Mouse (Mus musculus): ENCODE results near the gene Wdr49.

Wdr49 gene

DNA sequence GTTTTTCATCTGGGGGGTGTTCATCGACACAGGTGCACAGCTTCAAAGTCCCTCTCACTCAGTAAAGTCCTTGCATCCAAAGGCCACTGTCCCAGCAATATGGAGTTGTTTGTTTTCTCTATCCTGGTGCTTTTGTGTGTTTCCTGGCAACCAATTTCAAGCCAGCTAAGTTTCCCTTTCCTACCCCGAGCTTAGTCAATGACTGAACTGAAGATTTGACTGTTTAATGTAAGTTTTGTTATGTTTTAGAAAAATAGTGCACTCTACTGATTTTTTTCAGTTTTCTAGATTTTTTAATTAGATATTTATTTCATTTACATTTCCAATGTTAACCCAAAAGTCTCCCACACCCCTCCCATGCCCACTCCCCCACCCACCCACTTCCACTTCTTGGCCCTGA is at the start of gene Wdr49:
Gene Wdr49, minus strand, starts transcription at position 101 of the 400 bp plus-strand sequence.
- DNase-seq (ENCODE audit: low spot score): no peak

DNA sequence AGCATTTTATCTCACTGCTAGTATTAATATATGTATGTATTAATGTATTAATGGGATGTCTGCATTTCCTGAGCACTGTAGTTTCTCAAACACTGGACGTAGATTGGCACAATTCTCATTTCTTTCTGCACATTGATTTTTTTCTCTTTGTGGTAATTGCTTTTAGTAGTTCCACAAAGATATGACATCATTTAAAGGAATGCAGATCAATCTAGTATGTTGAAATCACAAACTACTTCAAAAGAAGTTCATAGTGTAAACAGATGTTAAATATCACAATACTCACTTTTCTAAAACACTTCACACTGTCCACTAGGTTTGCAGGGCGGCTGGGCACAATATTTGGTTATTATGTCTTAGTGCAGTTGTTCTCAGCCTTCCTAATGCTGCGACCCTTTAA is 49.1 kb upstream of the Wdr49 start:
- DNase-seq (ENCODE audit: low spot score): no peak

DNA sequence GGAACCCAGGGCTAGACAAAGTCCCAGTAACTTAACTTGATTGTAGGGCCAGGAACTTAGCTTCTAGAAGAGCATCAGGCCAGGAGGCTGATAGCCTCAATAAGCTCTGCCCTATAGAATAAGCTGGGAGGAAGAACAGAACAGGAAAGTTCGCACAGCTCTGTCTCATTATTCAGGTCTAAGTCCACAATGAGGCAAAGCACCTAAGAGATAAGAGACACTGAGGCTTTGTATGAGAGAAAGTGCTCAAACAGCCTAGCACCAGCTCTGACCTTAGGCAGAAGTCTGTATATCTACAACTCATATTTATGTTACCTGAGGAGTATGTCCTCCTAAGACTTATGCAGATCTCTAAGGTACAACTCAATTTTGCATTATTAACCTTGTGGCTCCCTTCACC is 40.6 kb upstream of the Wdr49 start:
- DNase-seq (ENCODE audit: low spot score): no peak

DNA sequence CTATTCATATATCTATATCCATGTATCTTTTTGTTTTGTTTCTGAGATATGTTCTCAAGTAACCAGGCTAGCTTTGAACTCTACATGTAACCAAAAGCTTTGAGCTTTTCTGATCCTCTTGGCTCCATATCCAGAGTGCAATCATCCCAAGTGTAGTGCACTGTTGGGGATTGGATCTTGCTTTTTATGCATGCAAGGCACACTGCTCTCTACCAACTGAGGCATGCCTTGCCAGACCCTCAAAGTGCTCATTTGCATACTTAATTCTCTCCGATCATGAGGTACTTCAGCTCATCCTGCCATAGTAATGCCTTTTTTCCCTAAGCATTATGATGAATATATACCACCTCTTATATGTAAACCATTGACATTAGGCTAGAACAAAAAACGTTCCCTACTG is 39.4 kb upstream of the Wdr49 start:
- no peak for DNase-seq (ENCODE audit: low spot score)

DNA sequence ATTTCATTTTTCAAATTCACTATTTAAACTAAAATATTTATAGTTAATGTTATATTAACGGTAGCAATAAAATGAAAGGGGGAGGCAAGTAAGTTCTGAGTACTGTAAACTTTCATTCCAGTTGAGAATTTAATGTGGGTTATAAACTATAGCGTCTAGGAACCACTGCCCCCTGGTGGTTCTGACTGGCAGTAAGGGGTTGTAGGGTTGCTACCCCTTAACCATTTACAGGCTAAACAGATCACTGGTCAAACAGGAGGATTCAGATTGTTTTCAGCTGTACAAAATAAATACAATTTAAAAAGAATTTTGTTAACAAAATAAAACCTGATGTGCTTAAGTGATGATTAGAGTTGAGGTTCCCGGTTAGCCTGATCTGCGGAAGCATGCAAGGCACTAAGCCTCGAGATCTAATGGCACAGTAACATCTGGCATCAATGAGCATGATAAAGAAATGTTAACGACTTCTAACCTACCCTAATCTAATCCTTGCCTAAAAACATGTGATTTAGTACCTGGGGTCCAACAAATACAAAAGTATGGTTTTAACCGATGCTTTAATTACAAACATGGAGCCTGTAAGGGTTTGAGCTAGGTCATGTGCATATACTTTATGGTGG is 35.8 kb upstream of the Wdr49 start:
- DNase-seq (ENCODE audit: low spot score): no peak

DNA sequence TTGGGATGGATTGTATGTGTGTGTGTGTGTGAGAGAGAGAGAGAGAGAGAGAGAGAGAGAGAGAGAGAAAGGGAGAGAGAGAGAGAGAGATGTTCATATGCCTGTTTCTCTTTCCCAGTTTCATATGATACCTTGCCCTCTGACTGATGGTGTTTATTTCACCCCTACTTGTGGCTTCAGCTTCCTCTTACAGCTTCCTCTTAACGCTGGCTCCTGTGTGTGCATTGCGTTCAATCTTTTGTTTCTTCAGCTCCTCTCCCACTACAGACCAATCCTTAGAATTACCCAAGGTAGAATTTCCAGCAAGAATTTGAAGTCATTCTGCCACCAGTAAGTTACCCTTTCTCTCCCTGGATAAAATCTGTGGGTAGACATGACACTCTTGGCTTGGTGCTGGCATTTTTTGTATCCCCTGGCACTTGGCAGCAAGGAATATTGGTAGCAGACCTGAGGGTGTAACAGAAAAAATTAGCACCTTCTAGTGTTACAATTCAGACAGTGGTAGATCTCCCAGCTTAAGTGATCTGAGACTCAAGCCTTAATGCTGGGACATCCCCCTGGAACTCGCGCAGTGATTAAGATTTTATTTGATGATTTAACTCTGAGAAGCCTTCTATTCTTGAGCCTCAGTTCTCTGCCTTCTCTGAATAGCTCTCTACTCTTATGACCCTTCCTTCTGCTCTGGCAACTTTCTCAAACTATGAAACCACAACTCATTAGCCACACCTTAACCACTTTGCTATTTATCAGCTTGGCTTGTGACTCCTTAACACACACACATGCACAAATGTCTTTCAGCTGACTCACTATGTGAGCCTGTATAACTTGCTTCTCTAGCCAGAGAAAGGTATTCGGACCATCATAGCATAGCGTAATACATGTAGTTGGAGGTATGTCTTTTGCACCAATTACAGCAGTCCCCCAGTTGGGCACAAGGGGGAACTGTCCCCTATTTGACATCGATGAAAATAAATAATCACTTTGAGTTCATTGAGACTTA is 17.3 kb upstream of the Wdr49 start:
- DNase-seq (ENCODE audit: low spot score): no peak

DNA sequence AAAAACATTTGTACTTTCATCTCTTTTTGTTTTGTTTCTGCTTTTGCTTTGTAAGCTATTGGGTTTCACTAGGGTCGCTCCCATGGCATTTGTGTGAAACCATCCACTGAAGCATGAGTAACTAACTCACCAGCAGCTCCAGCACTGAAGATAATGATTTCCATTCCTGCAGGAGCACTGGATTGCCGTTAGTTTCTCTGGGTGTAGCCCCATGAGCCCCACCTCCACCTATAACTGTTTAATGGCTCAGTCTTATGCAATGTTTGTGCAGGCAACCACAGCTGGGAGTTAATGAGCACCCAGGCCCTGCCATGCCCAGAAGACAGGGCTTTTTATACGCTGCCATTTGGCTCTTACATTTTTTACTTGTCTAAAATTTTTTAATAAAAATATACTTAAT is 11.0 kb upstream of the Wdr49 start:
- DNase-seq (ENCODE audit: low spot score): peak; percentile 43

DNA sequence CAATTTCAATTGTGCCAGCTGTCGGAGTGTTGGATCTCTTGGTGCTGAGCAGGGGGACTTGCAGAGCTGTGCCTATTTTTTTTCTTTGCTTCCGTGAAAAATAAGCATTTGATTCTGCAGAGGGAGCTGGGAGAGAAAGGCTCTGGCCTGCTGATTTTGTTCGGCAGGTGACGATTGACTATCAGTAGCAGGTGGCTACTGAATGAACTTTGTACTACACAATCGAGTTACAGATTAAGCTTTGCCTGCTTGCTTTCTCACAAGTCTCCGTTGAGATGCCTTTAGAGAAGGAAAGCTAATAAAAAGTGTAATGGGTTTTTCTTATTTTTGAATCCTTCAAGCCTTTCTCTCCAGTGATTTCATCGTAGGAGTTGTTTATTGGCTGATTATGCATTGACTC is 6.8 kb downstream of the Wdr49 start:
- no peak for DNase-seq (ENCODE audit: low spot score)

DNA sequence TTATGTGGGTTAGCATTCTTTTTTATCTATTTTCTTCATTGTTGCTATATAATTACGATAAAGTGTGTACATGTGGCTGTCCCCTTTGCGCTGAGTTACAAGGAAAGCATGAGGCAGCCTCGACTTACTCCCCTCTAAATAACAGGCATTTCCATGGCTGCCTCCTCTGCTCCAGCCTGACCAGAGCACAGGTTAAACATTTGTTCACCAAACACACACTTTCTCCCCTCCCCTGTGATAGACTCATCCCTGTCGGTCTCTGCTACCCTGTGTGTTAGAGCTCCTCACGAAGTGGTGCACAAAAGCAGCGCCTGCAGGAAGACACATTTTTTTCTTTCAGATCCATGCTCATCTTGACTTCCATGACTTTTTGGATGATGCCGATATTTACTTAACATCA is 7.3 kb downstream of the Wdr49 start:
- DNase-seq (ENCODE audit: low spot score): peak; percentile 33

DNA sequence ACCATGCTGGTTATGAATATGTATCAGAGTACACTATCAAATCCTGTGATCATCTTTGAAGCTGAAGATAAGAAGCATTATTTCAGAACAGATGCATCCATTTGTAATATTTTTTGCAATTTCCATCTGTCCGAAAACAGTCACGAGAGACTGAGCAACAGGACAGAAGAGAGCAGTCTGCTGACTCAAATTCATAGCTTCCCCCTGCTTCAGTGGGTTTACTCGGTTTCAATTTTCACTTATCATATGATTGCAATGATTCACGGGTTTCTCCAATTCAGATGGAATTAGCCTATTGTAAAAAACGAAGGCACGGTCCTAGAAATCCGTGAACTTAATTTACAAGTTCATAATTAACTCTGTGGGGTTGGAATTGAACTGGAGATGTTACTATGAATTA is 13.8 kb downstream of the Wdr49 start:
- DNase-seq (ENCODE audit: low spot score): no peak

DNA sequence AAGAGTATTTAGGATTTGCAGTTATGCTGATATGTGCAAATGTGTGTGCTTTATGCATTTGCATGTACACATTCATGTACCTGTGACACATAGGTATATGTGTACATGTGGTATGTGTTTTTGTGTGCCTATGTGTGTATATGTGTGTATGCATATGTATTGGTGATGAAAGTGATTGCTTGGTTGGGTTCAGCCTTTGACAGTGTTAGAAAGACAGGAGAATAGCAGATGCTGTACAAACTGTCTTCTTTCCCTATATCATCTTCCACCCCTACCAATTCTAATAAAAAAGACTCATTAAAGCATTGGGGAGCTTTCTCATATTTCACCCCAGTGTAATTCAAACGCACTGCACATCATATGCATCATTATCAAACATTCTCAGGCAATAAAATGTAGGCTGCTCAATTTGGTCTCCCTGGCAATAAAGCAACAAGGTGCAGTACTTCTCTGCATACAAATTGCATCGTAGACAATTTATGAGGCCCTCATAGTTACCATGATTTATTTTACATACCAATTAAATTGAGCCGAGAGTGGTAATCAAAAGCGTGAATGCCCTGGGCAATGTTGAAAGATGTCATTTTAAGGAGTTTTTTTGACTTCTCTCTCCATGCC is 51.3 kb downstream of the Wdr49 start:
- DNase-seq (ENCODE audit: low spot score): no peak

DNA sequence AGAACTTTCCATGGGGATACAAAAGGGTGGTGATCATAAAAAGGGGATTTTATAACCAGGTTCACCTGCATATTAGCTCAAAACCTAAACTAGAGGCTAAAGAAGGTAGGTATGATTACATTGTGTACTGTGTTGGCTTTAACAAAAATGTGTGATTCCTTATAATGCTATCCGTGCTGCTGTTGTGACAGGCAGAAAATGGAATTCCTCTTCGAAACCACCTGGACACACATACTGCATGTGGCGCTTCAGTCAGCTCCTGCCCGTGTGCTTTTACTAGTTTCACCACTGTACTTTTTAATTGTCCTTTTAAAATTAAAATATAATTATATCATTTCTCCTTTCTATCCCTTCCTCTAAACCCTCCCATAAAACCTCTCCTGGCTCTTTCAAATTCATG is 86.0 kb downstream of the Wdr49 start:
- no peak for DNase-seq (ENCODE audit: low spot score)

DNA sequence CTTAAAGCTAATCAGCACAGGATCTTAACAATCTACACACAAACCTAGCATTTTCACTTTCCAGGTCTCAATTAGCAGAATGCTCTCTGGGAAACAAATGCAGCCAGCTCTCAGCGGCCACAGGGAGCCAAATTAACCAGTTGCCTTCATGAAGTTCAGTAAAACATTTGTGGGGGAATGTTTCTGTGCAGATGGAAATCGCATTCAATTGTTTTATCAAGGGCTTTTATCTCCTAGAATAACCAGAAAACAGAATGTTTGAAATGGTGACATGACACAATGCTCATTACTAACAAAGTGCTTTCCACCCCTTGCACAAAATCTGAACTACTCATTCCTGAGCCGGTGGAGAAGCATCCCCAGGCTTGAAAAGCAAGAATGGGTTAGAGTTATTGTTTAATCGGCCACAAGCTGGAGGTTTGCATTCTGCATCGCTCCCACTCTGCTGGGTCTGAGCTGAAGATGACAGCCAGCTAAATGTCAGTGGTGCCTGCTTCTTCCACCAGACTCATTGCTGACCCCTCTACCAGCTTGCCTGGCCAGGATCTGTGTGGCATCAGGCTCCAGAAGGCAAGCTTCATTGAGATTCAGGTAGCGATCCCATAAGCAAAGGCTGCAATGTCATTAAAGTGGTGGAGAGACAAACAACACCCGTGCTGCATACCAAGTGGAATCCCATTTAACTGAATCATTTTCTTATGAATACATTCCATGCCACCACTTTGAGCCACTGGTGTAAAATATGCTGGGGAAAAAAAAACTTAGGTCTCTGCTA is 86.6 kb downstream of the Wdr49 start:
- no peak for DNase-seq (ENCODE audit: low spot score)

DNA sequence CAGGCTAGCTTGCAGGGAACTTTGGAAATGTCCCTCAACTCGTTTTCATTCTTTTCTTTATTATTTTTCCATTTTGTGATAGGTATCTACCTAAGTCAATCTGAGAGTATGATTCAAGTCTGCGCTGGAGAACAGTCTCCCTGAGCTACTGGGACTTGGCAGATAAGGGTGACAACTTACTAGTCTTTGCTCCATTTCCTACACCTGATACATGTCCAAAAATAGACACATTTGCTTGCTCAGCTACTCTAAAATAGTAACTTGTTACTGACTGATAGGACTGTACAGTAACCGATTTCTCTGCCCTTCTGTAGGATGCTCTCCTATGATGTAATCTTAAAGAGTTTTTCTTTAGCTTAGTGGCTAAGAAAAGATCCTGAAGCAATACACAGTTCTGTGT is 87.5 kb downstream of the Wdr49 start:
- DNase-seq (ENCODE audit: low spot score): no peak

DNA sequence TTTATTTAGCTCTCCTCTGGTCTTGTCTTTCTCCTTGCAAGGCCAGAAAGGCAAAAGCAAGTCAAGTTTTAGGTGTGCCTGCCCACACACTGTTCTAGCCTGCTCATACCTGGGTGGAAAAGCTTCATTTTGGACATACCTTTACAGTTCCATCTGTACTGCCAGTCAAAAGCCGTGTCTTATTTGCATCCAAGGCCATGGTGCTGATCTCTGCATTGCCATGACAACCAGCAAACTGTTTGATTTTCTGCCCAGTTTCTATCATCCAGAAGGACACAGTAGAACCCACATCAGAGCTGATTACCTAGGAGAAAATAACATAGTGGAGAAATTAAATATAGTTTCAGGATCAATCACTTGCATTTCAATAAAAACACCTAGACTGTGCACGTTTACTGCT is 100.2 kb downstream of the Wdr49 start:
- no peak for DNase-seq (ENCODE audit: low spot score)

DNA sequence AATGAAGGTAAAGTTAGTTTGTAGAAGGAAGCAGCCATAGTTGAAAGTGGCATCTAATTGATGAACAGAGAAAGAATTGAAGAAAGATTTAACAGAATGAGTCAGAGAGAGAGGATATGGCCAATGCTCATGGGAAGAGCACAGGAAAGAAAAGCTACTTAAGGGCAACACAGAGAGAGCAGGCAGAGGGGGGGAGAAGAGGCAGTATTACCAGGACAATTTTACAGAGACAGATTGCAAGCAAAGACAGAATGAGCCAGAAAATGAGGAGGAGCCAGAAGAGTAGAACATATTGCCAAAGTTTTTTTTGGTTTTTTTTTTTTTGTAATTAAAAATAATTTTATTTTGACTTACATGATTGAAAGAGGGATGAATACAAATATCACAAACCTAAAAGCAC is 128.0 kb downstream of the Wdr49 start:
- no peak for DNase-seq (ENCODE audit: low spot score)

DNA sequence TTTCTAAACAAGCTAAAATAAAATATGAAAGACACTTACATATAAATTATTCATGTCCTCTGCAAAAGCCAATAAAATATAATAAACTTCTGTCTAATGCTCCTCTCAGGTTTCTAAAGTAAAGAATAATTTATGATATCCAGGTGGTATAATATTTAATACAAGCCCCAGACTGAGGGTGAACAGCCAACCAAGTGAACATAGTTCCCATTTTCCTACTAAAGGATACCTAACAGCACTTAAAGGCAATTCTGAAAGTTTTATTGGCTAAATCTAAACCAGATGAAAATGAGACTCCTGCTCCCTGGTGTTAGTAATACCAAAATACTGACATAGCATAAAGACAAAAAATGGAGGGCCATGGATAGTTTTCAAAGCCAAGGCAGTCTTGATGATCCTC is 144.8 kb downstream of the Wdr49 start:
- no peak for DNase-seq (ENCODE audit: low spot score)

DNA sequence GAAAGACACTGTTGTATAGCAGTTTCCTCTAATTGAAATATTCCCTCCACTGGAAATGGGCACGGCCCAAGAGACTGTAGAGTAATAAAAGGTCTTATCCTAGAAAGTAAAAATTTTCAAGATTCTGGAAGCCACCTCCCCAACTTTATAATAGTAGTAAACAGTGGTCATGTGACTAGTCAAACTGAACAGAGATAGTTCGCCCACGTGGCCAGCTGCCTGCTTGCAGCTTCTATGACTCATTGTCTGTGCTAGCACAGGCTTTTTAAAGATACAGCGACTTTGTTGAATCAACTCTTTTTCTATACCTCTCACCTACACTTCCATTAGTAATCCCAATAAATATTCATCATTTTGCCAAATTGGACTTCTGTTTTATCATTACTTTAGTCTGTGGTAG is 161.0 kb downstream of the Wdr49 start:
- DNase-seq (ENCODE audit: low spot score): no peak

DNA sequence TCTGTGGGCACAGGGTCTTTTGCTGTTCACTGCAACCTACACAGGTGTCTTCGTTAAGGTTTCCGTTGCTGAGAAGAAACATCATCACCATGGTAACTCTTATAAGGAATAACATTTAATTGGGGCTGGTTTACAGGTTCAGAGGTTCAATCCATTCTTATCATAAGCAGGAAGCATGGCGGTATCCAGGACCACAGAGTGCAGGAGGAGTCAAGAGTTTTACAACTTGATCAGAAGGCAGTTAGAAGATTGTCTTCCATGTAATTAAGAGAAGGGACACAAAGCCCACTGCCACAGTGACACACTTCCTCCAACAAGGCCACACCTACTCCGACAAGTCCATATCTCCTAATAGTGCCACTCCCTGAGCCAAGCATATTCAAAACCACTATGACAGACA is 173.1 kb downstream of the Wdr49 start:
- DNase-seq (ENCODE audit: low spot score): no peak

DNA sequence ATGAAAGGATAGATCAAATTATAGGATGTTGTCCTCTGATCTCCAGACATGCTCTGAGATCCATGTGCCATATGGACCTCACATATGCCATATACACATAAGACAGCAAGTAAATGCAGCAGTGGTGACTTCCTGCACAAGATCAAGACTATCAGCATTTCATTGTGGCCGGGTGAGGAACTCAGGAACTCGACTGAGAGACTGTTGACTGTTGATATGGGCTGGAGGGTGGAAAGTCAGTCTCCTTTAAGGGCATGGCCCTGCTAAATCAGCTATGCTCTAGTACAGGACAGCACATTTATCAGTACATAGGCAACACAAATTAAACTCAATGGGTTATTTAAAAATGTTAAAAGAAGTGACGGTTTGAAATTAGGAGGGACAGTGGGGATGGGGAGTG is 173.7 kb downstream of the Wdr49 start:
- no peak for DNase-seq (ENCODE audit: low spot score)

DNA sequence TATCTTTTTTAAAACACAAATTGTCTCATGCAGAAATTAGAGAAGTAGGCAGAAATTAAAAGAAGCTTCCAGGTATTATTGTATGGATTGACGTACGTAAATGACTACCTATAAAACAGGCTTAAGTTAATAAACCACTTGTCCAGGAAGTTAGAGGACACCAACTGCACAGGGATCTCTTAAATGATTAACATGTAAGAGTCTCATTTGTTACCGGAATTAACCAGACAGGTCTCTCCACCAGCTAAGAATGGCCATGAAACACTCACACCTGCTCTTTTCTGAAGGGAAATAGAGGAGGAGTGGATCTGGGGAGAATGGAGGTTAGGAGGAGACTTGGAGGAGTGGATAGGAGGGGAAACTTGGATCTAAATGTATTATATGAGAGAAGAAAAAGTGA is 176.4 kb downstream of the Wdr49 start:
- no peak for DNase-seq (ENCODE audit: low spot score)

DNA sequence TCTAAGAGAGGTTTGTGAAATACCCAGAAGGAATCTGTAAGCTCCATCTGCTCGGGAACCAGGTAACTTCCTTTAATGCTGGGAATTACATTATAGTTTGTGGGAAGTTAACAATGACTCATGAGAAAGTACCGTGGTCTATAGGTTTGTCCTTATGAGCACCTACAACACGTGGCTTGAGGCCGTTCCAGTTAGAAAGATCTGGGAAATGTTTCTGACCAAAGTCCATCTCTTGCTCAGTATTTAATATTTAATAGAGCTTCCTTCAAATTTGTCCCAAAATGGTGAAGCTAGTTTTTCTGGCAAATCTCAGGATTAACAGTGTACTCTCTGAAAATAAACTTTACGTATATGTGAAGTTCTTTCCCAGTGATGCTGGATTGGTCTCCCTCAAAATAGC is 177.3 kb downstream of the Wdr49 start:
- no peak for DNase-seq (ENCODE audit: low spot score)

Measured in yolk sac, embryonic 10.5 days (tissue).